Mouse (Mus musculus): ENCODE data around the gene Lrrn3. TPM values are rescaled to one million over a fixed set of nuclear protein-coding genes. Genes with fewer than 3 reads are reported as not detected.

The Lrrn3 gene
- polyA plus RNA-seq (2014; fragmentation: Illumina TruSeq; extraction: RNeasy Lipid Tissue Mini Kit (QIAGEN cat#74804); ENCODE audit: low read depth, low replicate concordance) = 1.1 TPM

GRCm38 (mm10) chr12:41486331-41486730 is at the start of gene Lrrn3:
Lrrn3 (minus strand) TSS chr12:41486431.

All from kidney, adult 10 weeks (tissue).